Mouse (Mus musculus) megakaryocyte, embryonic 14.5 days (primary cell): ENCODE results near the gene Ndufaf3.

Experiments used
- FLI1 ChIP-seq: IDR thresholded peaks from 2 replicates; pipeline ENCODE4 v1.6.1; 2012; ENCODE audit warnings: low read length, inconsistent platforms, mixed read lengths
- GATA1 ChIP-seq: IDR thresholded peaks from 3 replicates; pipeline ENCODE4 v1.6.1; 2012; ENCODE audit warnings: mixed read lengths, low read length, inconsistent platforms, borderline replicate concordance

- no peak for TF ChIP-seq GATA1
- no peak for TF ChIP-seq FLI1
Observed at GRCm38 (mm10) chr9:108560227-108560841, 6.9 kb downstream of the Ndufaf3 start, which contains the start of gene Impdh2.
